Mouse (Mus musculus) gastrocnemius, postnatal 25 days (tissue): ENCODE measurements around the gene Gm37419. TPM values are rescaled to one million over a fixed set of nuclear protein-coding genes. Genes with fewer than 3 reads are reported as not detected.

ENCODE experiments used
- DNase-seq: peaks from one replicate; pipeline ENCODE4 v3.0.0; 2022
- total RNA-seq, 2 experiments: library from RNA; stranded (reverse); gene quantifications; 1 replicate in 1 of 2; 2 replicates in 1 of 2; pipeline ENCODE4 v1.2.3; 2021

Gm37419 gene
- total RNA-seq, 2 experiments from 2014 or later, result not detected

- no peak for DNase-seq
Measured at GRCm38 (mm10) chr16:23980201-23980870, 7.9 kb upstream of the Gm37419 start.

GRCm38 (mm10) chr16:23980991-23981720 is 7.1 kb upstream of the Gm37419 start:
- no peak for DNase-seq

DNA sequence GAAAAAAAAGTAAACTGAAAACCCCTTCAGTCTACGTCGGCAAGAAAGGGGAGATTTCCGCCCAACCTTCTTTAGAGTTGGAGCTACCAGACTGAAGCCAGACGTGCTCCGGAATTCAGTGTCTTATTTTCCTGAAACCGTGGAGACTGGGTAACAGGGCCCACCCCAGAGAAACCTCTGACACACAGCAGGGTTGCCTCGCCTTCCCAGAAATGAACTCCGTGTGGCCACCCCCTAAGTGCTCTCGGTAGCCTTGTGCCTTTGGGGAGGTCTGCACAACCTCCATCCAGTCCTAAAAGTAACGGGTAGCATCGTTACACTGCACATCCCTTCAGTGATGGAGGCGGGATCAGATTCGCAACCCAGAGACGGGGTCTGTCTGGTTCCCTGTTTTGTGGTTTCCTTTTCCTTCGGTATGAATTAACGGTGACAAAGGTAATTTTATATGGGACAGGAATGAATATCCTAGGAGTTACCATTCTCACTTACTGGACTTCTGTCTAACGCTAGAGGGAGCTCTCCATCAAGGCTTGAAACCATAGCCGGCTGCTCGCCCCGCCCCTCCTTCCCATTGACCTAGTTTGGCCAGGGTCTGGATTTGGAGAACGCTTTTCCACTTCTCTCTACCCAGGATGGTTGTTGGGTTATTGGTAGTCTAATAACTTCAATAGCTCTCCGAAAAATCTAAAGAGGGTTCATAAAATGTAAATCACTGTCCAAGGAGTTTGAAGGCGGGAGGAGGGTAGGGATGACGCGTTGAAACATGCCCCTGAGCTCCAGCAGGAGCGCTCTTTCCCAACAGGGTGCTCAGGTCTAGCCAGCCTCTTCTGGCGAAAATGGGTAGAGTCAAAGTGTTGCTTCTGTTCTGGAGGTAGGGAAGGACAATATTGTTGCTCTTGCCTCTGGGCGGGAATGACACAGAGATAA is 6.1 kb upstream of the Gm37419 start:
- peak; percentile 78 for DNase-seq

DNA sequence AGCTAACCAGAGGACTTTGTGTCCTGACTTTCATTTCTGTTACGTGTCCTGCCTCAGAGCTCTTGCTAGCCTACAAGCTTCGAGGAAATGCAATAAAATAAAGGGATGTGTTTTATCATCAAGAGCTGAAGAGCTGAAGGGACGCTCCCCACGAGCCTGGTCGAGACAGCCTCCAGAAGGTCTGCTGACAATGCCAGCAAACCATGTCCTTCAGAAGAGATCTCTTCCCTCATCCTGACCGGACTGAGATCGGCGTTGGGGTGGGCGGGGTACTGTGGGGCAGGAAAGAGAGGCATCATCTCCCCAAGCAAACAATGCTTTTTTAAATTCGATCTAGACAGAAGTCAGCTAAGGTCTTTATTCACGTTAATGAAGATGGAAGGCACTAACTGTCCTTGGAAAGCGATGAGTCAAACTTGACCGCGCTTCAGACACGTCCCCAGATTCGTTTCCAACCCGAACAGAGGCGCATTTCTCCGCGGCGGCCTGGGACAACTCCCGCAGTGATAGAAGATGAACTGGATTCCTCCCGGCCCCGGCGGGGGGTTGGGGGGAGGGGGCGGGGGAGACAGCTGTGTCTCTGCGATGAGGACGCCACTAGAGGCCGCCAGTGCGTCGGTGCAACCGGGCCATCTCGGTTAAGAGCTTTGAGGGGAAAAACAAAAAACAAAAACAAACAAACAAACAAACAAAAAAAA is 5.2 kb upstream of the Gm37419 start:
- peak; percentile 83 for DNase-seq

DNA sequence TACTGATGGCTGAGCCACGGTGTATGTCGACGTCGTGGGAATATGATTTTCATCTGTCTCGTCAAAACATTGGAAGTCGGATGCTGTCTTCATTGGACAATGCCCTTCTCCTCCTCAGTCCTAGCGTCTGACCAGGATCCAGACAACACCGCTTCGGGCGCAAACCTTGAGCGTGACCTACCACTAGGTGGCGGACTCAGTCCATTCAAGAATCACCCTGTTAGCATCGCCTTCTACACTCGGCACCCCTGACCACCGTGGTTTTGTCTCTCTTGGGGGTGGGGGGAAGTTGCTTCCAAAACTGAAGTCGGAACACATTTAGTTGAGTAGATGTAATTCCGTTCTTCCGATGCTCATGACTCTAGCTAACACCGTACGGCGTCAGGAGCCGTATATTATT is 4.1 kb upstream of the Gm37419 start:
- peak; percentile 80 for DNase-seq

GRCm38 (mm10) chr16:23984760-23985466 is 3.4 kb upstream of the Gm37419 start:
- DNase-seq, result peak; percentile 44

GRCm38 (mm10) chr16:23985467-23985861 is 2.8 kb upstream of the Gm37419 start:
- DNase-seq, result peak; percentile 13

- DNase-seq, result peak; percentile 37
Measured at GRCm38 (mm10) chr16:23986176-23986575, 2.1 kb upstream of the Gm37419 start.

DNA sequence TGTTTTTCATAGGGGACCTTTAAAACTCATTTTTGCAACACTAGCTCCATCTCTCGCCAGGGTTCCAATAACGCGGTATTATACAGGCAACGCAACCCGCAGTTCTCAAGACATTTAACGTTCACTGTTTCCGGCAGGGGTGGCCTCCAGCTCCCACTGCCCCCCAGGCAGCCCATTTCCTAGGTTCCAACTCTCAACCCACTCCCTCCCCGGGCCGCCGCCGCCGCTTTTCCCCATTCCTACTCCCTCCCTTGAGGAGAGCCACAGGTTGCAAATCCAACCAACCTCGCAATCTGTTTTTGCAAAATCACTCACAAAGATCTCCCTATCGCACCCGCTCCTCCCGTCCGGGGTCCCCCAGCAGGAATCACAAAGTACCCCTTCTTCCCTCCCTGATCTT is 1.4 kb upstream of the Gm37419 start:
- peak; percentile 28 for DNase-seq

- DNase-seq, result peak; percentile 63
Measured at GRCm38 (mm10) chr16:23987341-23988156, 733 bp upstream of the Gm37419 start.

DNA sequence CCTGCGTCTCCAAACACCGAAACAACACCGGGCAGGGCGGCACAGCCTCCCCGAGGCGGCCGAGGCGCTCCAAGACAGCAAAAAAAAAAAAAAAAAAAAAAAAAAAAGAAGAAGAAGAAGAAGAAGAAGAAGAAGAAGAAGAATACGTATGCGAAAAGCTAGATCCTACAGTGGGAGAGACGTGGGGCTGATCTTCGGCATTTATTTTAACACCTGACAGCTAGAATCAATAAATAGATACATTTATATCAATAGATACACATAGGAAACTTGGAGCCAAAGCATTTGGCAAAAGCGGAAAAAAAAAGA is 171 bp upstream of the Gm37419 start:
- DNase-seq, result no peak

DNA sequence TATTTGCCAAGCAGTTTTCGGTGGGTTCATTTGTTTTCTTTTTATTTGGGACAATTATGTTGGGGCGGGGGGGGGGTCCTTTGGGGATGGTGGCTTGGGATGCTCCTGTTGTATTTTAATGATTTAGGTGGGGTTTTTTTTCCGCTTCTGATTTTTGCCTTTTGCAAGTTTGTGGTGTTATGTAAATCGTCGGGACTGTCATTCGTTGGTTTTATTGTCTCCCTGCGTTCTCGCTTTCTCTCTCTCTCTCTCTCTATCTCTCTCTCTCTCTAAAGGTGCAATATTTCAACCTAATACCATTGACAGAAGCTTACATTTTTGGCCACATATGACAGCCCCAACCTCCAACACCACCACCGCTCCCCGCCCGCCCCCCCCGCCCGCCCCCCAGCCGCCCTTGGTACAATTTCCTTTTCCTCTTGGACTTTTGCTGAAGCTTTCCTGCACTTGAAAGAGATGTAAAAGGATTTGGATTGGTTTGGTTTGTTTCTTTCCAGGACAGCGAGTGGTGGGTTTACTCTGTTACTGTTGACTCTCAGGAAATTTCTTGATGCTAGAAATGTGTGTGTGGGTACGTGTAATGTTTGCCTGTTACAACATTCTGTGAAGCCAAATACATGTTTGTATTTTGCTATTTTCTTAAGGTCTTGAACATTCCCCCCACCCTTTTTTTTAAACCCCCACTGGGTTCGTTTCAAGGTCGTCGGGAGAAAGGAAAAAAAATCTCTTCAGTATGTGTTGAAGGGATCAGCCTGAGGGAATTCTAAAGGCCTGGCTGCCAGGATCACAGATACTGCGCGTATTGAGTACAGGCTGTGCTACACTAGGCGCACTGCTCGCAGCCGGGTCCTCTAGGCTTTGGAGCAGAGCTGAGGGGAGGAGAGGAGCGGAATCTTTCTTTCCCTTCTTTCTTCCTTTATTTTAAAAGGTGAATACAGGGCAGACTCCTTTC is 1.2 kb downstream of the Gm37419 start:
- peak; percentile 70 for DNase-seq

DNA sequence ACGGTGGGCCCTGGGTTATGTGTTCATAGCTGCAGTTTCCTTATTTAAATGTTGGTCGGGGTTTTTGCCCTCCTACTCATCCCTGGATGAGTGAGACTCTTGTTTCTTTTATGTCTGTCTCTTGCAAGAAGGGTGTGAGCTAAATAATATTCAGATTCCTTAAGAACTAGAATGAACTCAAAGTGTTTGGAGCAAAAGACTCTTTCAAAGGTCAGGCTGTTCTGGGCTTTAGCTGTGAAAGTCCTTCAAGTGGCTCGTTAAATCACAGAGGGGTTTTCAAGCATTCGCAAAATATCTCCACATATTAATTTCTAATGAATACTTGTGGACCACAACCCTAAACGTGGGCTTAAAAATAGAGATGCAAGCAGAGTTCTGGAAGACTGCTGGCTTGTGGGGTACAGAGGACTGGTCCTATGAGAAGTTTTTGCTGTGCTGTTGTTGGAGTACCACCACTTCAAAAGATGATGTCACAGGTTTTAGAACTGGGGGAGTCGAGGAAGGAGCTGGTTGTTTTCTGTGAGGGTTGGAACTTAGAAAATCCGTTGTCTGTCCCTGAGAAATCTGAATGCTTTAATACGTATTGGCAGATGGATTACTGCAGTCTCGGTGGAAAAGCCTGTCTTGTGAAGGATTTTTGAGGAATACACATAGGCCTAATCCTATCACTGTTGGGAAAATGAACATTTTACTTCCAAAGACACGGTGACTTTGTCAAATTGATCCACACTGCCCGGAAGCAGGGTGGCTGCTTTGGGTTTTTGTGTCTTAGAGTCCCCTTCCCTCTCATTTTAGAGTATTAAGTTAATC is 2.1 kb downstream of the Gm37419 start:
- no peak for DNase-seq

- peak; percentile 79 for DNase-seq
Measured at GRCm38 (mm10) chr16:23991170-23991569, 2.9 kb downstream of the Gm37419 start.

GRCm38 (mm10) chr16:23991846-23992580 is 3.7 kb downstream of the Gm37419 start:
- DNase-seq, result no peak

- peak; percentile 43 for DNase-seq
Measured at GRCm38 (mm10) chr16:23993351-23994321, 5.4 kb downstream of the Gm37419 start.

- no peak for DNase-seq
Measured at GRCm38 (mm10) chr16:23996342-23996741, 8.1 kb downstream of the Gm37419 start.
